Mouse (Mus musculus) gastrocnemius, adult 2 months (tissue): ENCODE measurements at regions not wholly inside any gene's neighbourhood (a gene's known extent, or its start where the extent isn't known, plus 50 kb on each side); places are given as distances from the start of the nearest gene placed in this dataset.

Source experiments
- DNase-seq: peaks from one replicate; pipeline ENCODE4 v3.0.0; 2022
- H3K27ac ChIP-seq: fragments of 200-600 bp; 2 replicates; pipeline ENCODE4 v1.8.1; 2022; ENCODE audit warnings: mild to moderate bottlenecking
- H3K4me3 ChIP-seq: fragments of 200-600 bp; 2 replicates; pipeline ENCODE4 v1.8.1; 2022; ENCODE audit warnings: mild to moderate bottlenecking, moderate library complexity
- CTCF ChIP-seq: fragments of 200-600 bp; IDR thresholded peaks from 2 replicates; pipeline ENCODE4 v1.8.1; 2022; ENCODE audit warnings: antibody characterized with exemption, mild to moderate bottlenecking, moderate library complexity
- intact Hi-C: fragments of 180-260 bp; cut with DNase I; formaldehyde crosslinking; loops from one replicate; pipeline ENCODE4 v1.15.1; 2025

- no peak for TF ChIP-seq CTCF
- H3K4me3 ChIP-seq, result no peak overlapping the region
- no peak overlapping the region for H3K27ac ChIP-seq
- intact Hi-C loops, result no loop called here
- DNase-seq, result no peak
Observed at GRCm38 (mm10) chr1:47854372-47854771, 961.7 kb upstream of the Slc39a10 start.

GRCm38 (mm10) chr1:47853911-47854310 lies 961.3 kb upstream of the Slc39a10 start:
- no peak for TF ChIP-seq CTCF
- no peak for DNase-seq
- Histone ChIP-seq H3K4me3 (peak overlapping the region; percentile 50), H3K27ac (peak overlapping the region; percentile 16; the same call in 1 of the 2 replicates)
- intact Hi-C loops, result no loop called here

DNA sequence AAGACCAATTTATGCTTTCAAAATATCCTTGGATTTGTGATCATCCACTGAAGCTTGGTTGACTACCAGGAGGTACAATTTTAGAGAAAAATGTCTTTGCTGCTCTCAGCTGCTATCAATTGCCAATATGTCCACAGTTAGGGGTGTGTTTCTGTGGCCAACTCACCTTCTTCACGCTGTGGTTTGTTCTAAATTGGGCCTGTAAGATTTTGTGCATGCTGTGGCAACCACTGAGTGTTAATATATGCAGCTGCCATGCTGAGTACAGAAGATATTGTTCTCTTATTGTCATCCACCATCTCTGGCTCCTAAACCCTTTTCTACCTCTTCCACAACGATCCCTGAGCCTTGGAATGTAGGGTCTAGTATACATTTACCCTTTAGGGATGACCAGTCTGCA lies 948.2 kb upstream of the Slc39a10 start:
- no peak for DNase-seq
- intact Hi-C loops, result no loop called here
- no peak overlapping the region for H3K27ac ChIP-seq
- no peak for TF ChIP-seq CTCF
- H3K4me3 ChIP-seq, result no peak overlapping the region

- TF ChIP-seq CTCF, result no peak
- no peak overlapping the region for H3K4me3 ChIP-seq
- intact Hi-C loops, result no loop called here
- DNase-seq, result no peak
- no peak overlapping the region for H3K27ac ChIP-seq
Observed at GRCm38 (mm10) chr1:47834072-47834471, 941.4 kb upstream of the Slc39a10 start.

DNA sequence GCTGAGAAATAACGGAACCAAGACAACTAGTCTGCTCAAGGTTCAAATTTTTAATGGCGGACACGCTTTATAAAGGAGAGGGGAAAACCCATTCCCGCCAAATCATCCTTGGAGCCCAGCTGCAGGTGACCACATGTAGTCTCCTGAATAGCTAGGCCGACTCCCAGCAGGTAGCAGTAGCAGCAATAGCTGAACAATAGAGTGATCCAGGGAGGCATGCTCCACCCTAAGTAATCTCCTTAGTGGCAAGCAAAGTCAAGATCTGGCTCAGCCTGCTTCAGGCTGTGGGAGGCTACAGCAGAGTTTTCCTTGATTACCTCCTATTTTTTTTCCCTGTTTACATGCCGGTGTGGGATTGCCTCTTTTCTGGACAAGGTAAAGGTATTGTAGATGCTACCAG lies 934.6 kb upstream of the Slc39a10 start:
- intact Hi-C loops, result no loop called here
- no peak overlapping the region for H3K4me3 ChIP-seq
- no peak for DNase-seq
- no peak for TF ChIP-seq CTCF
- no peak overlapping the region for H3K27ac ChIP-seq

DNA sequence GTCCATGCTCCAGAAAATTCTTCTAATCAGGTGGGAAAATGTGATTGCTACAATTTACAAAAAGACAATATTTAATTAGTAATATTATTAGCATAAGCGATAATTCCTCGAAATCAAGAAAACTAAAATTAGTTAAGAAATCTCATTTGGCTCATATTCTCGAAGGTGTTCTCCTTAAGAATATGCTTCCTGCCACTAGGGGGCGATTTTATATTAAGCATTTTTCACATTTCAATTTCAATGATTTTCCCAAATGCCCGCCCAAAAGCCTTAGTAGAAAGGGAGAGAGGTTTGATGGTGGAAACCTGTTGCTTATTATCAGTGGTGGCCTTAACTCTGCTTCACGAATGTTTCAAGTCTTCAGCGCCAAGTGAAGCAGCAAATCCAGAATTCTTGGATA lies 916.9 kb upstream of the Slc39a10 start:
- no peak overlapping the region for H3K27ac ChIP-seq
- H3K4me3 ChIP-seq, result no peak overlapping the region
- peak; percentile 56 for TF ChIP-seq CTCF
- no peak for DNase-seq
- intact Hi-C loops, result no loop called here

DNA sequence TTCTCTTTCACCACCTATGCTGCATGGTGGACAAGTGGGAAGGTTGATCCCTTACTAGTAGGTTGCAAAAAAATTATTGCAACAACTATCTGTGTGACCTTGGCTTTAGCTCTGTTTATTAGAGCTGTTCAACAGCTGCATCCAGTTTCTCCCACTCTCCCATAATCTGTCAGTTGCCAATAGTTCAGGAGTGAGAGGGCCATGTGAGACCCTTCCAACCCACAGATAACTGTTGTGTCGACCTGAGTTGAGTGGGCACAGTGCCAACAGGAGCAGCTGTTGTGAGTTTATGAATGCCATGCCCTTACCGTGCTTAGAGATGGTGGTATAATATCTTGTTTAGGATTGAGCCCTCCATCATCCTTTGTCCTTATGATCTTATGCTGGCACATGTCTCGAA lies 902.1 kb upstream of the Slc39a10 start:
- DNase-seq, result no peak
- no peak overlapping the region for H3K27ac ChIP-seq
- no peak overlapping the region for H3K4me3 ChIP-seq
- TF ChIP-seq CTCF, result no peak
- intact Hi-C loops, result no loop called here
